Mouse (Mus musculus) neural tube, embryonic 13.5 days (tissue): ENCODE results near the gene Rps27l. TPM values are rescaled to one million over a fixed set of nuclear protein-coding genes. Genes with fewer than 3 reads are reported as not detected.
"Not testable (repeated sequence)": the region's sequence is repeated elsewhere in the genome, so short reads cannot be mapped to it uniquely, and the experiment has no call there.

Experiments used
- ATAC-seq: fragments of 200-750 bp; cut with Nextera tagmentation; 2 replicates; pipeline ENCODE4 v1.8.0; 2017; ENCODE audit warnings: low read depth, mild to moderate bottlenecking, moderate TSS enrichment, moderate library complexity
- H3K27ac ChIP-seq: fragments of 300-500 bp; sonication (generic); replicated peaks from 2 replicates; pipeline ENCODE4 v1.5.1; 2015; ENCODE audit warnings: moderate library complexity, mild to moderate bottlenecking, inconsistent platforms
- H3K27me3 ChIP-seq: fragments of 300-500 bp; sonication (generic); 2 replicates; pipeline ENCODE4 v1.6.1; 2015; ENCODE audit warnings: mild to moderate bottlenecking, inconsistent platforms
- H3K36me3 ChIP-seq: fragments of 300-500 bp; sonication (generic); 2 replicates; pipeline ENCODE4 v1.6.1; 2015; ENCODE audit warnings: mild to moderate bottlenecking, inconsistent platforms
- H3K4me1 ChIP-seq: fragments of 300-500 bp; sonication (generic); replicated peaks from 2 replicates; pipeline ENCODE4 v1.6.1; 2015; ENCODE audit warnings: inconsistent platforms
- H3K4me2 ChIP-seq: fragments of 300-500 bp; sonication (generic); 2 replicates; pipeline ENCODE4 v1.6.1; 2015; ENCODE audit warnings: inconsistent platforms, mild to moderate bottlenecking, moderate library complexity
- H3K4me3 ChIP-seq: fragments of 300-500 bp; sonication (generic); 2 replicates; pipeline ENCODE4 v1.5.1; 2015; ENCODE audit warnings: mild to moderate bottlenecking, inconsistent platforms
- H3K9ac ChIP-seq: fragments of 300-500 bp; sonication (generic); 2 replicates; pipeline ENCODE4 v1.6.1; 2015; ENCODE audit warnings: moderate library complexity, mild to moderate bottlenecking, inconsistent platforms
- H3K9me3 ChIP-seq: fragments of 300-500 bp; sonication (generic); 2 replicates; pipeline ENCODE4 v1.6.1; 2016; ENCODE audit warnings: inconsistent platforms
- WGBS: fragments of 180-500 bp; shearing (Covaris S2); methylation state at CpG from one replicate; pipeline ENCODE4 v1.1.7; 2015; 5-methylcytosine and 5-hydroxymethylcytosine counted together
- polyA plus RNA-seq: library from polyadenylated mRNA; unstranded; fragments of >200 nt; fragmentation: Nextera tagmentation; extraction: Ambion mirVana; gene quantifications from 2 replicates; pipeline ENCODE4 v1.2.1, GENCODE M21; 2015

Gene Rps27l
- polyA plus RNA-seq: 341 and 348 TPM in 2 replicates

DNA sequence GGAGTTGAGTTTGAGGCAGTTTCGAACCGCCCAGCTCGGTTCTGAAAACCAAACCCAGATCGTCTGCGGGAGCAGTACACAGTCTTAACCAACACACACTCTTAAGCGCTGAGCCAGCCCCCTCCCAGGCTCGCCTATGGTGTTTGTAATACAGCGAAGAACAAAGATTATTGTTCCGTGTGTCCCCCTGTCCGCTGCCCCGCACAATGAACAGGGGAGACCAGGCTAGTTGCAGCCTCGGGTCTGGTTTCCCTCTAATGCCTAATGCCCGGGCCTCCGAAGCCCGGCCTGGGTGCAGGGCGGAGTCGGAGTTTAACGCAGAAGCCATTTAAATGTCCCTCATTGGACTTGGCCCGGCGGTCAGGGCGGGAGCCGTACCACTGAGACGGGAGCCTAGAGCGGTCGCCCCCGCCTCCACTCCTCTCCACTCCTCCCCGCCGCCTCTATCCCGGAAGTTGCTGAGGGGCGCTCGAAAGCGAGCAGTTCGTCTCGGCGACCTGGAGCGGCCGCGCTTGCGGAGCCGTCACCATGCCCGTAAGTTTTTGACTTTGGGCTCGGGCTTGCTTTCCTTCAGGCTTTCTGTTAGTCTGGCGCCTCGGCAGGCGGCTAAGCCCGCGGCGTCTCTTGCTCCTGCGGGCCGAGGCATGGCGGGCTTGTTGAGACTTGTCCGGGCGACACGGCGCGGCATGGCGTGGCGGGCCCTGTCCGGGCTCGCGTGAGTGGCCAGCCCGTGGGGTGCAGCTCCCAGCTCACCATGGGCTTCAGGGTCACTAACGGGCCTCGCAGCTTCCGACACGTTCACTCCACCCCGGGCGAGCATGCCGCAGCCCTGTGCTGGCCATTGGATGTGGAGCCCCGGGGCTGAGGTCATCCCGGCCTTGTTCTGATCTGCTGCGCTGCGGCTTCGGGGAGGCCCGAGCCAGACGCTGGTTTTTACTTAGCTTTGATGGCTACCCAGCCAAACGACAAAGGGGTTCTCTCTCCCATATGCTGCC lies at the start of gene Rps27l:
TSS of gene Rps27l (plus strand) at position 440 of the 995 bp plus-strand sequence.
- no peaks in the 10 kb centered on the region for H3K27me3 ChIP-seq
- H3K4me2 ChIP-seq: peak within 1 kb of the TSS; percentile 87
- peak; percentile 99 for ATAC-seq
- under 1% methylated on average over 77 of the region's 77 CpGs for WGBS
- no peaks in the 10 kb centered on the region for H3K9me3 ChIP-seq
- peaks cover 7% of the 10 kb centered on the region; the same call in 1 of the 2 replicates for H3K36me3 ChIP-seq
- H3K27ac ChIP-seq: peak within 1 kb of the TSS; percentile 96
- H3K4me3 ChIP-seq: peak within 1 kb of the TSS; percentile 94
- peaks cover 10% of the 10 kb centered on the region for H3K4me1 ChIP-seq
- peak within 1 kb of the TSS; percentile 88 for H3K9ac ChIP-seq

GRCm38 (mm10) chr9:66896951-66897350 lies 48.9 kb upstream of the Rps27l start:
- Histone ChIP-seq H3K9me3 (no peaks in the 10 kb centered on the region), H3K4me1 (peaks cover 11% of the 10 kb centered on the region; the same call in 1 of the 2 replicates), H3K9ac (no peak overlapping the region), H3K36me3 (no peaks in the 10 kb centered on the region), H3K27ac (no peak overlapping the region), H3K27me3 (no peaks in the 10 kb centered on the region), H3K4me3 (no peak overlapping the region), H3K4me2 (no peak overlapping the region)
- 51% methylated on average over 6 of the region's 6 CpGs for WGBS
- ATAC-seq: no peak

- no peaks in the 10 kb centered on the region for H3K27me3 ChIP-seq
- no peaks in the 10 kb centered on the region for H3K9me3 ChIP-seq
- H3K4me3 ChIP-seq: no peak overlapping the region
- no peak for ATAC-seq
- H3K9ac ChIP-seq: no peak overlapping the region
- no peak overlapping the region for H3K27ac ChIP-seq
- no peaks in the 10 kb centered on the region for H3K36me3 ChIP-seq
- H3K4me2 ChIP-seq: no peak overlapping the region
- H3K4me1 ChIP-seq: peaks cover 16% of the 10 kb centered on the region
- 72% methylated on average over 6 of the region's 6 CpGs for WGBS
Observed at GRCm38 (mm10) chr9:66897851-66898250, 48.0 kb upstream of the Rps27l start.

DNA sequence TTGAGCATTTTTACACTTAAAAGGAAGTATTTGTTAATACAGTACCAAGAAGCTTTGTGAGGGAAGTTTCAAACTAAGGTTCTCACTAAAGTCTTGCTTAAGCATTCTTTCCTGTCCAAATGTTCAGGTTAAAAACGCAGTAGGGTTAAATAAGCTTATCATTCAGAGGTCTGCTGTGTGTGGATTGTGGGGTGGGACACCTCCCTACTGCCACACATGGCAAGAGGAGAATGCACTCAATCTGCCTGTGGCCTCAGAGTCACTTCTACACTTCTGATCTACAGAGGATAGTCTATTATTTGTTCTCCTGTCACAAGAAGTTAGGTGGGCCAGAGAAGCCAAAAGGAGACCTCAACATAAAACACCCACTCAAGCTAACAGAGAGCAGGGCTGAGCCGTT lies 46.8 kb upstream of the Rps27l start:
- 87% methylated on average over 2 of the region's 2 CpGs for WGBS
- Histone ChIP-seq H3K4me3 (no peak overlapping the region), H3K9ac (no peak overlapping the region), H3K4me2 (no peak overlapping the region), H3K4me1 (peaks cover 22% of the 10 kb centered on the region), H3K27ac (no peak overlapping the region), H3K27me3 (no peaks in the 10 kb centered on the region), H3K36me3 (no peaks in the 10 kb centered on the region), H3K9me3 (no peaks in the 10 kb centered on the region)
- no peak for ATAC-seq

DNA sequence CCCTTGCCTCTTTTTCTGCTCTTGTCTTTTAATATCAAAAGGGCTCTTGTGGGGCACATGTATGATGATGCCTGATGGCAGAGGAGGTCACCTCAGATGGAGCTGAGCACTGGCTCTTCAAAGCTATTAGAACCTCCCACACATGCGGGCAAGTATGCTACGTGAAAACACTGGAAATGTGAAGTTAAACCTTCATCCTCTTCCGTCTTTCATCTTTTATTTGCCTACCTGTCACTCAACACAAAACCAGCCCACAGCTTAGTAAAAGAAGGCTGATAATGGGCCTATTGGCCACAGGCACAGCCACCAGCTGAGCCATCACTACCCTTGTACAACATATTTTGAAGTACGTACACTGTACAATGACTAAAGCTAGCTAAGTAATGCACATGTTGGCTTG lies 46.4 kb upstream of the Rps27l start:
- H3K4me3 ChIP-seq: no peak overlapping the region
- no peak overlapping the region for H3K9ac ChIP-seq
- no peak overlapping the region for H3K4me2 ChIP-seq
- H3K9me3 ChIP-seq: no peaks in the 10 kb centered on the region
- no peak overlapping the region for H3K27ac ChIP-seq
- WGBS: 85% methylated on average over 4 of the region's 4 CpGs
- H3K4me1 ChIP-seq: peaks cover 22% of the 10 kb centered on the region
- ATAC-seq: no peak
- H3K27me3 ChIP-seq: no peaks in the 10 kb centered on the region
- H3K36me3 ChIP-seq: no peaks in the 10 kb centered on the region

DNA sequence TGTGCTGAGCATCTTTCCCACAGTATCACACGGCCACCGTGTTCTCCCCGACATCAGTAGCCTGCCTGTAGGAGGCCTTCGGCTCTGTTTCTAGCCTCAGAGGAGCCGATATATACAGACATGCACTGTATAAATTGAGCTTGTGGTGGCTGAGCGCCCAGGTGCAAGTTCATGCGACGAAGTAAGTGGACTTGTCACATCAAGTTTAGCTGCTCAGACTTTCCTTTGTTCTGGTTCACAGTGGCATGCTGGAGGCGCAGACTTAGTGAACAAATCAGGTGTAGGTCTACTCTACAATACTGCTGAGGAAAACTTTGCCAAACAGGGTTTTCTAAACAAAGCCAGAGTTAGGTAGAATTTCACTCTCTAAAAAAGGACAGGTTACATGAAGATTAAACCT lies 39.9 kb upstream of the Rps27l start:
- no peak overlapping the region for H3K9ac ChIP-seq
- H3K4me1 ChIP-seq: peaks cover 27% of the 10 kb centered on the region
- no peaks in the 10 kb centered on the region for H3K27me3 ChIP-seq
- no peak overlapping the region for H3K27ac ChIP-seq
- no peaks in the 10 kb centered on the region for H3K36me3 ChIP-seq
- 82% methylated on average over 9 of the region's 9 CpGs for WGBS
- H3K4me2 ChIP-seq: no peak overlapping the region
- H3K4me3 ChIP-seq: no peak overlapping the region
- ATAC-seq: no peak
- H3K9me3 ChIP-seq: no peaks in the 10 kb centered on the region

- ATAC-seq: no peak
- H3K9ac ChIP-seq: no peak overlapping the region
- peaks cover 37% of the 10 kb centered on the region for H3K4me1 ChIP-seq
- WGBS: 94% methylated on average over 8 of the region's 8 CpGs
- H3K27ac ChIP-seq: no peak overlapping the region
- no peaks in the 10 kb centered on the region for H3K27me3 ChIP-seq
- no peak overlapping the region for H3K4me2 ChIP-seq
- no peaks in the 10 kb centered on the region for H3K36me3 ChIP-seq
- H3K9me3 ChIP-seq: no peaks in the 10 kb centered on the region
- no peak overlapping the region for H3K4me3 ChIP-seq
Observed at GRCm38 (mm10) chr9:66907126-66907525, 38.8 kb upstream of the Rps27l start.

DNA sequence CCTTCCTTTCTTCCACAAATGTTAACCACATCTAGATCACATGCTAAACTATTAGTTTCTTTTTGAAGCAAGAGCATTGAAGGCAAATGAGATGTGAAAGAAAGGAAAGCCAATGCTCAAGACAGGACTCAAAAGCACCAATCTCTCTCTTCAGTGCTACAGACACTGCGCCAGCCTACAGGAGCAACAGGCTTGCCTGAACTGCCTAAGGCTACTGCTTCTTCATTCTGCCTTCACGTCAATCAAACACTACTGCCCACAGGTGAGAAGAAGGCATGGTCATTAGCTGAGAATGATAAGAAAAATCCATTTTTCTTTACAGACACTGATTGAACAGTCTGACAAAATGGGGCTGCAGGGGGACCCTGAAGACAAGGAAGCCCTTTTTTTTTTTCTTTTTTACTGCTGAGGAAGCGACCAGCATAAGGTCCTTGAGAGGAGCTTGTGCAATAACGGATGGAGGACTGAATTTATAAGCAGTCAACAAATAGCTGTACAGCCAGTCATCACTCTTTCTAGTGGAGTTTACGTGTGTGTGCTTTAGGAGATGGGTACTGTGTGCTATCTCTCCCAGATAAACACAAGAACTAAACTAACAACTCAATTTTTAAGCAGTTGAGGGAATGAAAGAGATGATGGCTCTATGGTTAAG lies 38.0 kb upstream of the Rps27l start:
- no peak for ATAC-seq
- Histone ChIP-seq H3K9me3 (no peaks in the 10 kb centered on the region), H3K4me1 (peaks cover 40% of the 10 kb centered on the region), H3K27me3 (no peaks in the 10 kb centered on the region), H3K9ac (no peak overlapping the region), H3K36me3 (no peaks in the 10 kb centered on the region), H3K4me3 (no peak overlapping the region), H3K27ac (no peak overlapping the region), H3K4me2 (no peak overlapping the region)
- 91% methylated on average over 5 of the region's 5 CpGs for WGBS

DNA sequence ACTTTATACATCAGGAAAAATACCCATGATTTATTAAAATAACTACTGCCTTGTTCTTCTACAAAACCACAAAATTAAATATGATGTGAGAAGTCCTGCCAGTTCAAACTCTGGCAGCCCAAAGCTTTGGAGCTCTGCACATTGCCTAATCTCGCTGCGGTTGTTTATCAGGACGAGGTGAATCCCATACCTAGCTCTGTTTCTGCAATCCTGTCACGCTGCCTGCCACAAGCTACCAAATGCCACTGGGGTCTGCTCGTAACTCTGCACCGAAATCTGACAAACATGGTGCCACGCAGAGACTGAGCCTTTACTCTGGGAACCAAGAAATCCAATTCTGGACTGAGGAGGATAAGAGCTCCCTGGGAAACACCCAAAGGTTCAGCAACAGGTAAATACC lies 36.0 kb upstream of the Rps27l start:
- H3K4me3 ChIP-seq: no peak overlapping the region
- no peaks in the 10 kb centered on the region for H3K36me3 ChIP-seq
- H3K4me1 ChIP-seq: peaks cover 44% of the 10 kb centered on the region
- no peak overlapping the region for H3K27ac ChIP-seq
- no peaks in the 10 kb centered on the region for H3K9me3 ChIP-seq
- no peaks in the 10 kb centered on the region for H3K27me3 ChIP-seq
- ATAC-seq: no peak
- no peak overlapping the region for H3K4me2 ChIP-seq
- H3K9ac ChIP-seq: no peak overlapping the region
- 86% methylated on average over 7 of the region's 7 CpGs for WGBS

DNA sequence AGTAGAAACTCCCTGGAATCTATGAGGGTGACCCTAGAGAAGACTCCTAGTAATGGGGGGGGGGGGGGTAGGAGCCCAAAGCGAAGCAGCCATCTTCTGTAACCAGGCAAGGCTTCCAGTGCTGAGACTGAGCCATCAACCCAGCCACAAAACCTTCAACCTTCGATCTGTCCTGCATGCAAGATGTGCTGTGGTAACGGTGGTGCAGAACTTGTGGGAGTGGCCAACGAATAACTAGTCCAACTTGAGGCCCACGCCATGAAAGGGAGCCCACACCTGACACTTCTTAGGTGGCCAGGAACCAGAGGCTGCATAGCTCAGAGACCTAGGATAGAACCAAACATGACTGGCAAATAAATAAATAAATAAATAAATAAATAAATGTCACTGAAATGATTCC lies 35.2 kb upstream of the Rps27l start:
- Histone ChIP-seq H3K27me3 (no peaks in the 10 kb centered on the region), H3K9ac (no peak overlapping the region), H3K36me3 (no peaks in the 10 kb centered on the region), H3K4me1 (peaks cover 46% of the 10 kb centered on the region), H3K27ac (no peak overlapping the region), H3K4me2 (no peak overlapping the region), H3K4me3 (no peak overlapping the region), H3K9me3 (no peaks in the 10 kb centered on the region)
- no peak for ATAC-seq
- 97% methylated on average over 5 of the region's 5 CpGs for WGBS

DNA sequence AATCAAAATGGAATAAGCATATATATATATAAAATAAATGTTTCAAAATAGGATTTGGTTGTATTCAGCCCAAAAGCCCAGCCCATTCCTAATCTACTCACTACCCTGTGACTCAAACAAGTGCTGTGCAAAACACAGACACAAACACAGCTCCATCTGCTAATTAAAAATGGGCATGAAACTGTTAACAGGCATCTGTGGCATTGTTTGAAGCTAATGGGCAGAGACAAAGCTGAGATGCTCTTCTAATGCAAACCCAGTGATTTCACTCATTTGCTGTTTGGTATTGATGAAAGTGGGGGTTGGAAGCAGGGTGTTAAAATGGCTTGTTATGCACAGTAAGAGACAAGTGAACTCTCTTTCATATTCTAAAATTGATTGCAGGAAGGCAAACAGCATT lies 33.6 kb upstream of the Rps27l start:
- ATAC-seq: no peak
- Histone ChIP-seq H3K9ac (no peak overlapping the region), H3K27ac (peak overlapping the region; percentile 63), H3K4me1 (peaks cover 52% of the 10 kb centered on the region), H3K9me3 (no peaks in the 10 kb centered on the region), H3K36me3 (0 out of 2 replicates have a peak, but pooled peaks cover 3% of the 10 kb centered on the region), H3K4me3 (no peak overlapping the region), H3K27me3 (no peaks in the 10 kb centered on the region), H3K4me2 (no peak overlapping the region)

GRCm38 (mm10) chr9:66913254-66913934 lies 32.5 kb upstream of the Rps27l start:
- H3K27ac ChIP-seq: peak overlapping the region; percentile 63
- H3K9ac ChIP-seq, ATAC-seq, H3K4me2 ChIP-seq, H3K36me3 ChIP-seq, H3K9me3 ChIP-seq, H3K27me3 ChIP-seq, H3K4me3 ChIP-seq: not testable (repeated sequence)
- H3K4me1 ChIP-seq: peaks cover 63% of the 10 kb centered on the region
- 94% methylated on average over 5 of the region's 5 CpGs for WGBS
